In genomic region chr5:76752351-76752750, GRCm38 (mm10) we compare ENCODE assay signal across 26 mouse cellular contexts.
DNase-seq lines count a peak whose midpoint lies in the region; ATAC-seq and TF ChIP-seq lines count a peak whose summit lies in the region.
"Had no signal": no experiment of that assay in that cellular context is flagged by ENCODE, and none has a peak within 500 bp of the region (broad histone marks: within the 10 kb centered on the region; RNA-seq: fewer than 3 reads in every experiment).

No protein-coding gene starts in this region.

- H3K4me1 ChIP-seq in forebrain, embryonic 10.5 days, result peaks cover 8% of the 10 kb centered on the region; the same call in 1 of the 2 replicates
- peaks cover 9% of the 10 kb centered on the region; the same call in 1 of the 2 replicates for H3K4me1 ChIP-seq in forebrain, postnatal 0 days (ENCODE audit: insufficient read depth)
- H3K4me1 ChIP-seq in hindbrain, embryonic 13.5 days (replicated peaks), result peaks cover 25% of the 10 kb centered on the region
- peaks cover 2% of the 10 kb centered on the region; the same call in 1 of the 2 replicates for H3K4me1 ChIP-seq in hindbrain, embryonic 11.5 days (replicated peaks; ENCODE audit: control insufficient read depth, insufficient read depth, low read length)
- peaks cover 15% of the 10 kb centered on the region for H3K4me1 ChIP-seq in midbrain, embryonic 10.5 days
- no peaks in the 10 kb centered on the region for H3K4me1 ChIP-seq in midbrain, embryonic 14.5 days (ENCODE audit: control insufficient read depth, insufficient read depth, low read length)
- H3K4me1 ChIP-seq: embryonic facial prominence, embryonic 12.5 days; embryonic facial prominence, embryonic 15.5 days; heart, embryonic 12.5 days; heart, embryonic 15.5 days had no signal

- 54% methylated on average over 5 of the region's 5 CpGs for WGBS in forebrain, embryonic 10.5 days
- WGBS in forebrain, postnatal 0 days, result 63% methylated on average over 5 of the region's 5 CpGs
- WGBS in hindbrain, embryonic 13.5 days, result 43% methylated on average over 5 of the region's 5 CpGs
- 52% methylated on average over 5 of the region's 5 CpGs for WGBS in hindbrain, embryonic 11.5 days
- 53% methylated on average over 5 of the region's 5 CpGs for WGBS in midbrain, embryonic 10.5 days
- WGBS in midbrain, embryonic 14.5 days, result 45% methylated on average over 5 of the region's 5 CpGs

- no peak for ATAC-seq in forebrain, postnatal 0 days
- no peak for ATAC-seq in hindbrain, embryonic 13.5 days (ENCODE audit: low FRiP score)
- no peak for ATAC-seq in hindbrain, embryonic 11.5 days (ENCODE audit: low FRiP score)
- ATAC-seq in midbrain, embryonic 14.5 days (ENCODE audit: low FRiP score, low TSS enrichment), result no peak
- ATAC-seq: hindbrain, postnatal 0 days; inflammation-experienced regulatory T-cells, adult 6 months had no signal

- DNase-seq in forebrain, embryonic 10.5 days (ENCODE audit: extremely low spot score, low spot score), result no peak
- DNase-seq in forebrain, postnatal 0 days, result no peak
- no peak for DNase-seq in hindbrain, embryonic 11.5 days (ENCODE audit: low spot score)
- no peak for DNase-seq in midbrain, embryonic 10.5 days (ENCODE audit: low spot score)
- DNase-seq in midbrain, embryonic 14.5 days, result no peak
- peak; percentile 33 for DNase-seq in retina, postnatal 1 day
- no peak for DNase-seq in retina, embryonic 14.5 days (ENCODE audit: low spot score)
- DNase-seq: adrenal gland, adult 2 months; adrenal gland, postnatal 14 days; cerebellum, adult 11 months; cerebellum, adult 2 months; cerebellum, adult 9-11 months; cerebellum, postnatal 25 days; gastrocnemius, postnatal 25 days; heart, adult 18-20 months; heart, postnatal 10 days; heart, postnatal 36 days had no signal

- H3K27me3 ChIP-seq in forebrain, embryonic 10.5 days (ENCODE audit: poor library complexity, severe bottlenecking), result no peaks in the 10 kb centered on the region
- no peaks in the 10 kb centered on the region for H3K27me3 ChIP-seq in forebrain, postnatal 0 days (ENCODE audit: insufficient read depth, low read length)
- no peaks in the 10 kb centered on the region for H3K27me3 ChIP-seq in hindbrain, embryonic 13.5 days
- H3K27me3 ChIP-seq in hindbrain, embryonic 11.5 days (ENCODE audit: control insufficient read depth, insufficient read depth, low read length), result no peaks in the 10 kb centered on the region
- no peaks in the 10 kb centered on the region for H3K27me3 ChIP-seq in midbrain, embryonic 10.5 days (ENCODE audit: low read depth, poor library complexity, severe bottlenecking)
- no peaks in the 10 kb centered on the region for H3K27me3 ChIP-seq in midbrain, embryonic 14.5 days (ENCODE audit: control insufficient read depth, insufficient read depth, low read length)
- H3K27me3 ChIP-seq: embryonic facial prominence, embryonic 12.5 days; embryonic facial prominence, embryonic 15.5 days; forebrain, embryonic 12.5 days; heart, embryonic 12.5 days; heart, embryonic 15.5 days; hindbrain, embryonic 12.5 days had no signal

- no peaks in the 10 kb centered on the region for H3K9me3 ChIP-seq in forebrain, embryonic 10.5 days
- no peaks in the 10 kb centered on the region for H3K9me3 ChIP-seq in forebrain, postnatal 0 days (ENCODE audit: low read length)
- H3K9me3 ChIP-seq in hindbrain, embryonic 13.5 days, result no peaks in the 10 kb centered on the region
- H3K9me3 ChIP-seq in hindbrain, embryonic 11.5 days (ENCODE audit: control insufficient read depth, low read length), result no peaks in the 10 kb centered on the region
- no peaks in the 10 kb centered on the region for H3K9me3 ChIP-seq in midbrain, embryonic 10.5 days (replicated peaks)
- no peaks in the 10 kb centered on the region for H3K9me3 ChIP-seq in midbrain, embryonic 14.5 days (ENCODE audit: control insufficient read depth, low read length)
- H3K9me3 ChIP-seq: embryonic facial prominence, embryonic 12.5 days; embryonic facial prominence, embryonic 15.5 days; forebrain, embryonic 12.5 days; heart, embryonic 12.5 days; heart, embryonic 15.5 days; hindbrain, embryonic 12.5 days had no signal

- no peak overlapping the region for H3K9ac ChIP-seq in forebrain, postnatal 0 days
- no peak overlapping the region for H3K9ac ChIP-seq in hindbrain, embryonic 13.5 days
- H3K9ac ChIP-seq in hindbrain, embryonic 11.5 days (ENCODE audit: low read depth, low read length), result no peak overlapping the region
- no peak overlapping the region for H3K9ac ChIP-seq in midbrain, embryonic 14.5 days (replicated peaks; ENCODE audit: low read length)
- H3K9ac ChIP-seq: embryonic facial prominence, embryonic 12.5 days; embryonic facial prominence, embryonic 15.5 days; forebrain, embryonic 12.5 days; heart, embryonic 12.5 days; heart, embryonic 15.5 days; hindbrain, embryonic 12.5 days had no signal

- no peak overlapping the region for H3K4me2 ChIP-seq in forebrain, postnatal 0 days (ENCODE audit: low read depth)
- no peak overlapping the region for H3K4me2 ChIP-seq in hindbrain, embryonic 13.5 days
- H3K4me2 ChIP-seq in hindbrain, embryonic 11.5 days (replicated peaks; ENCODE audit: low read depth, low read length), result no peak overlapping the region
- H3K4me2 ChIP-seq in midbrain, embryonic 14.5 days (ENCODE audit: low read length), result no peak overlapping the region
- H3K4me2 ChIP-seq: embryonic facial prominence, embryonic 12.5 days; embryonic facial prominence, embryonic 15.5 days; forebrain, embryonic 12.5 days; heart, embryonic 12.5 days; heart, embryonic 15.5 days; hindbrain, embryonic 12.5 days had no signal

- no peaks in the 10 kb centered on the region for H3K36me3 ChIP-seq in forebrain, embryonic 10.5 days (replicated peaks)
- no peaks in the 10 kb centered on the region for H3K36me3 ChIP-seq in forebrain, postnatal 0 days (ENCODE audit: insufficient read depth)
- H3K36me3 ChIP-seq in hindbrain, embryonic 13.5 days, result no peaks in the 10 kb centered on the region
- no peaks in the 10 kb centered on the region for H3K36me3 ChIP-seq in hindbrain, embryonic 11.5 days (ENCODE audit: control insufficient read depth, insufficient read depth, low read length)
- no peaks in the 10 kb centered on the region for H3K36me3 ChIP-seq in midbrain, embryonic 10.5 days
- H3K36me3 ChIP-seq in midbrain, embryonic 14.5 days (ENCODE audit: control insufficient read depth, insufficient read depth, low read length), result no peaks in the 10 kb centered on the region
- H3K36me3 ChIP-seq: embryonic facial prominence, embryonic 12.5 days; embryonic facial prominence, embryonic 15.5 days; forebrain, embryonic 12.5 days; heart, embryonic 12.5 days; heart, embryonic 15.5 days; hindbrain, embryonic 12.5 days had no signal

- 0 out of 2 replicates have a peak overlapping the region, but pooled peaks have one; percentile 20 for H3K27ac ChIP-seq in forebrain, embryonic 10.5 days
- H3K27ac ChIP-seq in forebrain, postnatal 0 days (ENCODE audit: low read depth, low read length), result no peak overlapping the region
- peak overlapping the region; percentile 10; the same call in 1 of the 2 replicates for H3K27ac ChIP-seq in hindbrain, embryonic 13.5 days
- H3K27ac ChIP-seq in hindbrain, embryonic 11.5 days (ENCODE audit: low read depth, low read length), result no peak overlapping the region
- peak overlapping the region; percentile 19; the same call in 1 of the 2 replicates for H3K27ac ChIP-seq in midbrain, embryonic 10.5 days (replicated peaks)
- no peak overlapping the region for H3K27ac ChIP-seq in midbrain, embryonic 14.5 days (replicated peaks; ENCODE audit: low read depth, low read length)
- H3K27ac ChIP-seq: embryonic facial prominence, embryonic 12.5 days; embryonic facial prominence, embryonic 15.5 days; forebrain, embryonic 12.5 days; heart, embryonic 15.5 days; hindbrain, embryonic 12.5 days; hindbrain, postnatal 0 days had no signal

- no peak for TF ChIP-seq CTCF in forebrain, postnatal 0 days (IDR thresholded peaks at IDR 0.05; ENCODE audit: low read depth)

- no peak overlapping the region for H3K4me3 ChIP-seq in forebrain, embryonic 10.5 days
- H3K4me3 ChIP-seq in forebrain, postnatal 0 days (ENCODE audit: low read depth, low read length), result no peak overlapping the region
- H3K4me3 ChIP-seq in hindbrain, embryonic 13.5 days, result no peak overlapping the region
- no peak overlapping the region for H3K4me3 ChIP-seq in hindbrain, embryonic 11.5 days (ENCODE audit: low read depth, low read length)
- no peak overlapping the region for H3K4me3 ChIP-seq in midbrain, embryonic 10.5 days
- no peak overlapping the region for H3K4me3 ChIP-seq in midbrain, embryonic 14.5 days (replicated peaks; ENCODE audit: low read depth, low read length)
- H3K4me3 ChIP-seq: embryonic facial prominence, embryonic 12.5 days; embryonic facial prominence, embryonic 15.5 days; forebrain, embryonic 12.5 days; heart, embryonic 12.5 days; heart, embryonic 15.5 days; hindbrain, embryonic 12.5 days had no signal

Comparison
In these comparisons a context has a peak if more than half of its experiments do, and no peak if none do; other contexts are left out.
1. H3K27ac ChIP-seq: peak in forebrain, embryonic 10.5 days (single experiment), hindbrain, embryonic 13.5 days (single experiment) and midbrain, embryonic 10.5 days (single experiment); none in forebrain, postnatal 0 days (single experiment), hindbrain, embryonic 11.5 days (single experiment) and midbrain, embryonic 14.5 days (single experiment).